13 mouse cellular contexts compared by ENCODE assay signal in genomic region chr1:134028161-134028846, GRCm38 (mm10). TPM values are rescaled to one million over a fixed set of nuclear protein-coding genes. Genes with fewer than 3 reads are reported as not detected.
DNase-seq lines count a peak whose midpoint lies in the region; ATAC-seq and TF ChIP-seq lines count a peak whose summit lies in the region.
"Had no signal": no experiment of that assay in that cellular context is flagged by ENCODE, and none has a peak within 500 bp of the region (broad histone marks: within the 10 kb centered on the region; RNA-seq: fewer than 3 reads in every experiment).

No protein-coding gene starts in this region.

- H3K27me3 ChIP-seq in kidney, postnatal 0 days (ENCODE audit: insufficient read depth, low read length) = no peaks in the 10 kb centered on the region
- H3K27me3 ChIP-seq in kidney, embryonic 14.5 days (ENCODE audit: control insufficient read depth, insufficient read depth, low read length) = no peaks in the 10 kb centered on the region
- H3K27me3 ChIP-seq: neural tube, embryonic 12.5 days; Patski had no signal

- WGBS in kidney, postnatal 0 days = 45% methylated on average over 14 of the region's 14 CpGs
- WGBS in kidney, embryonic 14.5 days = 64% methylated on average over 14 of the region's 14 CpGs

- no peak for TF ChIP-seq CTCF in kidney, postnatal 0 days (IDR thresholded peaks at IDR 0.05; ENCODE audit: low read depth)

- no peak overlapping the region for H3K9ac ChIP-seq in kidney, postnatal 0 days (ENCODE audit: low read depth, low read length)
- H3K9ac ChIP-seq in kidney, embryonic 14.5 days (ENCODE audit: low read depth, low read length) = no peak overlapping the region
- H3K9ac ChIP-seq: hindbrain, embryonic 14.5 days; neural tube, embryonic 12.5 days had no signal

- H3K27ac ChIP-seq in kidney, postnatal 0 days = no peak overlapping the region
- H3K27ac ChIP-seq in kidney, embryonic 14.5 days (ENCODE audit: low read depth, low read length) = no peak overlapping the region
- H3K27ac ChIP-seq: hindbrain, embryonic 14.5 days; limb, embryonic 10.5 days; neural tube, embryonic 12.5 days had no signal

- no peaks in the 10 kb centered on the region for H3K4me1 ChIP-seq in kidney, postnatal 0 days (replicated peaks; ENCODE audit: insufficient read depth, low read length)
- no peaks in the 10 kb centered on the region for H3K4me1 ChIP-seq in kidney, embryonic 14.5 days (ENCODE audit: control insufficient read depth, insufficient read depth, low read length)
- H3K4me1 ChIP-seq: limb, embryonic 10.5 days; neural tube, embryonic 12.5 days had no signal

- DNase-seq in adrenal gland, postnatal 10 days = peak; percentile 69
- DNase-seq in adrenal gland, adult 18-20 months (ENCODE audit: low spot score in 2 of 2) = no peak
- peak; percentile 38 for DNase-seq in kidney, postnatal 0 days (ENCODE audit: low spot score)
- peak; percentile 80 to 85 for DNase-seq in kidney, postnatal 4 days
- peak; percentile 78 to 84 for DNase-seq in right cerebral cortex, postnatal 10 days (ENCODE audit: low spot score in 2 of 2)
- no peak for DNase-seq in cerebellum, adult 11 months
- DNase-seq in embryo, embryonic 10 days (ENCODE audit: low spot score) = no peak

- ATAC-seq in kidney, postnatal 0 days (replicated peaks; ENCODE audit: low FRiP score, low read depth) = no peak
- no peak for ATAC-seq in kidney, embryonic 14.5 days (ENCODE audit: low FRiP score, low TSS enrichment)
- ATAC-seq: Patski had no signal

- H3K4me2 ChIP-seq in kidney, postnatal 0 days (ENCODE audit: low read length) = no peak overlapping the region
- H3K4me2 ChIP-seq in kidney, embryonic 14.5 days (replicated peaks; ENCODE audit: low read depth, low read length) = no peak overlapping the region
- H3K4me2 ChIP-seq: hindbrain, embryonic 14.5 days; neural tube, embryonic 12.5 days had no signal

- H3K36me3 ChIP-seq in kidney, postnatal 0 days (ENCODE audit: insufficient read depth, low read length) = no peaks in the 10 kb centered on the region
- H3K36me3 ChIP-seq in kidney, embryonic 14.5 days (ENCODE audit: control insufficient read depth, insufficient read depth, low read length) = no peaks in the 10 kb centered on the region
- H3K36me3 ChIP-seq: limb, embryonic 10.5 days; neural tube, embryonic 12.5 days had no signal

- no peak overlapping the region for H3K4me3 ChIP-seq in kidney, postnatal 0 days (replicated peaks; ENCODE audit: low read depth, low read length)
- no peak overlapping the region for H3K4me3 ChIP-seq in kidney, embryonic 14.5 days (ENCODE audit: low read length)
- H3K4me3 ChIP-seq: limb, embryonic 10.5 days; neural tube, embryonic 12.5 days had no signal

- no peaks in the 10 kb centered on the region for H3K9me3 ChIP-seq in kidney, postnatal 0 days (replicated peaks; ENCODE audit: low read length)
- H3K9me3 ChIP-seq in kidney, embryonic 14.5 days (ENCODE audit: control insufficient read depth, low read length) = no peaks in the 10 kb centered on the region
- H3K9me3 ChIP-seq: limb, embryonic 10.5 days; neural tube, embryonic 12.5 days had no signal

RNA-seq across cellular contexts. Expression of gene Fmod, which starts 8.8 kb away (rescaled TPM):
- total RNA-seq in adrenal gland, postnatal 10 days (2021) = 10 to 100 TPM; 17.4 to 22.2 TPM
- total RNA-seq in adrenal gland, adult 18-20 months (2021) = 1 to 10 TPM; 6.7 to 9.6 TPM
- 7.8 and 9.4 TPM in 2 replicates for polyA plus RNA-seq in kidney, postnatal 0 days (2015; fragmentation: Nextera tagmentation; extraction: Ambion mirVana)
- 1.7 and 4.0 TPM in 2 replicates for polyA plus RNA-seq in kidney, embryonic 14.5 days (2014; fragmentation: Nextera tagmentation; extraction: Ambion mirVana)
- total RNA-seq: megakaryocyte progenitor cell, adult 5-6 weeks had no signal

RNA-seq across cellular contexts. Expression of gene Btg2, which starts 50.6 kb away (rescaled TPM):
- total RNA-seq in adrenal gland, postnatal 10 days (2021) = 10 to 100 TPM; 32.4 to 58.1 TPM
- total RNA-seq in adrenal gland, adult 18-20 months (2021) = 10 to 100 TPM; 23.1 to 32.7 TPM
- polyA plus RNA-seq in kidney, postnatal 0 days (2015; fragmentation: Nextera tagmentation; extraction: Ambion mirVana) = 37.5 and 39.2 TPM in 2 replicates
- polyA plus RNA-seq in kidney, embryonic 14.5 days (2014; fragmentation: Nextera tagmentation; extraction: Ambion mirVana) = 20.8 and 28.6 TPM in 2 replicates

Comparison
In these comparisons a context has a peak if more than half of its experiments do, and no peak if none do; other contexts are left out.
1. DNase-seq: peak in adrenal gland, postnatal 10 days (single experiment), kidney, postnatal 0 days (single experiment), kidney, postnatal 4 days (2 of 2) and right cerebral cortex, postnatal 10 days (2 of 2); none in adrenal gland, adult 18-20 months (0 of 2), cerebellum, adult 11 months (single experiment) and embryo, embryonic 10 days (single experiment).